Comparison of ENCODE assay signal across 31 mouse cellular contexts in the genomic region with DNA sequence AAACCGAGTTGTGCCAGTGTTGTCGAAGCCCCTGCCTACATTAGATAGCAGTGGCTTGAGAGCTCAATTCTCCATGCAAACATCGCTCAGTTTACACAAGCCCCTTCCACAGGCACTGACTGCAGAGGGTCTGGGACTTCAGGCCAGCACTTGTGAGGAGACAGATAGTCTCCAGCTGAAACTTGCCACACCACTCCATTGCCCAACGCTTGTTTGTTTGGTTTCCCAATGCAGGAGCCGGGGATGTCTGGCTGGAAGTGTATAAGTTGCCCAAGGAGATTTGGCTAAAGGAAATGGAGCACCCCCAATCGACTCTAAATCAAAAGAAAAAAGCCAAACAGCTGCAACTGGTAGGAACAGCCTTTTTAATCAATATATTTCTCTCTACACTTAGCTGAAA. TPM values are rescaled to one million over a fixed set of nuclear protein-coding genes. Genes with fewer than 3 reads are reported as not detected.
DNase-seq lines count a peak whose midpoint lies in the region; ATAC-seq and TF ChIP-seq lines count a peak whose summit lies in the region.
"Had no signal": no experiment of that assay in that cellular context is flagged by ENCODE, and none has a peak within 500 bp of the region (broad histone marks: within the 10 kb centered on the region; RNA-seq: fewer than 3 reads in every experiment).

No protein-coding gene starts in this region.

- no peak overlapping the region for H3K4me2 ChIP-seq in liver, postnatal 0 days (ENCODE audit: low read depth, low read length)
- no peak overlapping the region for H3K4me2 ChIP-seq in liver, embryonic 11.5 days
- no peak overlapping the region for H3K4me2 ChIP-seq in lung, postnatal 0 days (replicated peaks; ENCODE audit: low read depth, low read length)
- H3K4me2 ChIP-seq: hindbrain, embryonic 14.5 days; limb, embryonic 13.5 days; liver, embryonic 15.5 days; midbrain, embryonic 15.5 days; neural tube, embryonic 12.5 days had no signal

- no peak overlapping the region for H3K27ac ChIP-seq in liver, postnatal 0 days (ENCODE audit: low read depth)
- no peak overlapping the region for H3K27ac ChIP-seq in liver, embryonic 11.5 days (ENCODE audit: low read depth, low read length)
- H3K27ac ChIP-seq in brown adipose tissue, adult 24 weeks (replicated peaks; ENCODE audit: low read depth, low read length) = peak overlapping the region; percentile 94
- no peak overlapping the region; the same call in 1 of the 2 replicates for H3K27ac ChIP-seq in lung, postnatal 0 days (ENCODE audit: low read length)
- H3K27ac ChIP-seq: gastrocnemius, adult 2 months; heart, embryonic 10.5 days; hindbrain, embryonic 14.5 days; limb, embryonic 13.5 days; liver, embryonic 15.5 days; midbrain, embryonic 15.5 days; neural tube, embryonic 12.5 days had no signal

- no peak for TF ChIP-seq EP300 in liver, postnatal 0 days (IDR thresholded peaks at IDR 0.05; ENCODE audit: low read depth)
- no peak for TF ChIP-seq EP300 in lung, postnatal 0 days (IDR thresholded peaks at IDR 0.05)

- DNase-seq in liver, postnatal 0 days = peak; percentile 62
- no peak for DNase-seq in liver, embryonic 11.5 days (ENCODE audit: low spot score)
- DNase-seq in lung, postnatal 0 days (ENCODE audit: low spot score) = peak; percentile 76
- DNase-seq in testis, postnatal 14 days (ENCODE audit: low spot score) = no peak
- DNase-seq in layer of hippocampus, adult 8-10 months (ENCODE audit: low spot score in 2 of 2) = no peak
- DNase-seq in left cerebral cortex, adult 18-20 months (ENCODE audit: low spot score in 2 of 2) = no peak
- DNase-seq: B cell, adult 2 months; cerebellum, adult 8-10 months; gastrocnemius, adult 2 months; heart, postnatal 4 days; kidney, adult 9 months; kidney, postnatal 36 days; retina, postnatal 1 day; right cerebral cortex, postnatal 25 days; thymus, postnatal 25 days had no signal

- H3K4me3 ChIP-seq in liver, postnatal 0 days (ENCODE audit: low read depth, low read length) = no peak overlapping the region
- H3K4me3 ChIP-seq in liver, embryonic 11.5 days (ENCODE audit: low read depth, low read length) = no peak overlapping the region
- H3K4me3 ChIP-seq in brown adipose tissue, adult 24 weeks (ENCODE audit: insufficient read depth, low read depth, low read length) = no peak overlapping the region
- H3K4me3 ChIP-seq in lung, postnatal 0 days (ENCODE audit: low read depth, low read length) = no peak overlapping the region
- H3K4me3 ChIP-seq: gastrocnemius, adult 2 months; heart, embryonic 10.5 days; limb, embryonic 13.5 days; liver, embryonic 15.5 days; midbrain, embryonic 15.5 days; neural tube, embryonic 12.5 days had no signal

- peak; percentile 75 for ATAC-seq in liver, postnatal 0 days
- ATAC-seq in liver, embryonic 11.5 days (replicated peaks; ENCODE audit: low FRiP score) = no peak
- ATAC-seq in lung, postnatal 0 days = peak; percentile 75
- ATAC-seq: forebrain, embryonic 14.5 days; midbrain, embryonic 15.5 days had no signal

- no peaks in the 10 kb centered on the region; the same call in 1 of the 2 replicates for H3K4me1 ChIP-seq in liver, postnatal 0 days (ENCODE audit: insufficient read depth)
- H3K4me1 ChIP-seq in liver, embryonic 11.5 days (replicated peaks; ENCODE audit: control insufficient read depth, insufficient read depth, low read length) = no peaks in the 10 kb centered on the region
- H3K4me1 ChIP-seq in brown adipose tissue, adult 24 weeks (ENCODE audit: control insufficient read depth, insufficient read depth, insufficient read length, low read length) = peaks cover 6% of the 10 kb centered on the region
- no peaks in the 10 kb centered on the region; the same call in 1 of the 2 replicates for H3K4me1 ChIP-seq in lung, postnatal 0 days (ENCODE audit: insufficient read depth, low read depth, low read length)
- H3K4me1 ChIP-seq: heart, embryonic 10.5 days; limb, embryonic 13.5 days; midbrain, embryonic 15.5 days; neural tube, embryonic 12.5 days had no signal

- H3K9me3 ChIP-seq in liver, postnatal 0 days (ENCODE audit: low read length) = no peaks in the 10 kb centered on the region
- H3K9me3 ChIP-seq in liver, embryonic 11.5 days (ENCODE audit: control insufficient read depth, low read length) = no peaks in the 10 kb centered on the region
- H3K9me3 ChIP-seq in lung, postnatal 0 days (ENCODE audit: low read length) = no peaks in the 10 kb centered on the region
- H3K9me3 ChIP-seq: G1E; heart, embryonic 10.5 days; limb, embryonic 13.5 days; liver, embryonic 15.5 days; midbrain, embryonic 15.5 days; neural tube, embryonic 12.5 days had no signal

- H3K9ac ChIP-seq in liver, postnatal 0 days (replicated peaks) = no peak overlapping the region
- no peak overlapping the region for H3K9ac ChIP-seq in liver, embryonic 11.5 days (ENCODE audit: low read depth, low read length)
- no peak overlapping the region for H3K9ac ChIP-seq in lung, postnatal 0 days (replicated peaks; ENCODE audit: low read depth)
- H3K9ac ChIP-seq: hindbrain, embryonic 14.5 days; limb, embryonic 13.5 days; liver, embryonic 15.5 days; midbrain, embryonic 15.5 days; neural tube, embryonic 12.5 days had no signal

- no peak for TF ChIP-seq CTCF in liver, postnatal 0 days (IDR thresholded peaks at IDR 0.05; ENCODE audit: low read depth)
- no peak for TF ChIP-seq CTCF in lung, postnatal 0 days (IDR thresholded peaks at IDR 0.05)

- H3K27me3 ChIP-seq in liver, postnatal 0 days (ENCODE audit: insufficient read depth, low read length) = no peaks in the 10 kb centered on the region
- H3K27me3 ChIP-seq in liver, embryonic 11.5 days (replicated peaks; ENCODE audit: control insufficient read depth, insufficient read depth, low read length) = no peaks in the 10 kb centered on the region
- H3K27me3 ChIP-seq in lung, postnatal 0 days (replicated peaks; ENCODE audit: insufficient read depth, low read length) = no peaks in the 10 kb centered on the region
- H3K27me3 ChIP-seq: CH12.LX; limb, embryonic 13.5 days; liver, embryonic 15.5 days; midbrain, embryonic 15.5 days; neural tube, embryonic 12.5 days had no signal

- no peaks in the 10 kb centered on the region for H3K36me3 ChIP-seq in liver, postnatal 0 days (replicated peaks; ENCODE audit: insufficient read depth, low read length)
- H3K36me3 ChIP-seq in liver, embryonic 11.5 days (ENCODE audit: control insufficient read depth, insufficient read depth, low read length) = no peaks in the 10 kb centered on the region
- H3K36me3 ChIP-seq in lung, postnatal 0 days (ENCODE audit: insufficient read depth, low read length) = no peaks in the 10 kb centered on the region
- H3K36me3 ChIP-seq: G1E; heart, embryonic 10.5 days; limb, embryonic 13.5 days; liver, embryonic 15.5 days; midbrain, embryonic 15.5 days; neural tube, embryonic 12.5 days had no signal

- 36% methylated on average over 6 of the region's 6 CpGs for WGBS in liver, postnatal 0 days (ENCODE audit: insufficient replicate concordance)
- 52% methylated on average over 6 of the region's 6 CpGs for WGBS in liver, embryonic 11.5 days
- 26% methylated on average over 6 of the region's 6 CpGs for WGBS in lung, postnatal 0 days

RNA-seq across cellular contexts. Expression of a gene that starts 15.2 kb away (rescaled TPM):
- 0.11 and 0.19 TPM in 2 replicates for polyA plus RNA-seq in liver, postnatal 0 days (2015; fragmentation: Nextera tagmentation; extraction: Ambion mirVana)
- 0.21 TPM in 1 of 2 replicates, not detected in the other for polyA plus RNA-seq in liver, embryonic 11.5 days (2014; fragmentation: Nextera tagmentation; extraction: Ambion mirVana)
- polyA plus RNA-seq in brown adipose tissue, adult 24 weeks (2012; ENCODE audit: insufficient read depth, insufficient read length, missing spikeins) = 5.8 and 6.6 TPM in 2 replicates
- 1.6 and 2.0 TPM in 2 replicates for polyA plus RNA-seq in lung, postnatal 0 days (2015; fragmentation: Nextera tagmentation; extraction: Ambion mirVana)
- total RNA-seq in layer of hippocampus, adult 8-10 months (2022) = under 1 TPM; 0.26 to 0.43 (median 0.39) TPM
- total RNA-seq in left cerebral cortex, adult 18-20 months (2021) = under 1 TPM in 1 of 2 experiments, not detected in 1; 0.21 TPM
- total RNA-seq: granulocyte monocyte progenitor cell, adult 5-6 weeks; megakaryocyte, adult 5-6 weeks had no signal

RNA-seq across cellular contexts. Expression of a gene that starts 15.2 kb away (rescaled TPM):
- 13.5 and 16.1 TPM in 2 replicates for polyA plus RNA-seq in liver, postnatal 0 days (2015; fragmentation: Nextera tagmentation; extraction: Ambion mirVana)
- 2.3 and 2.9 TPM in 2 replicates for polyA plus RNA-seq in liver, embryonic 11.5 days (2014; fragmentation: Nextera tagmentation; extraction: Ambion mirVana)
- polyA plus RNA-seq in brown adipose tissue, adult 24 weeks (2012; ENCODE audit: insufficient read depth, insufficient read length, missing spikeins) = 71.2 and 78.9 TPM in 2 replicates
- 17.8 and 23.9 TPM in 2 replicates for polyA plus RNA-seq in lung, postnatal 0 days (2015; fragmentation: Nextera tagmentation; extraction: Ambion mirVana)
- total RNA-seq in layer of hippocampus, adult 8-10 months (2022) = 10 to 100 TPM; 10.1 to 14.3 (median 10.6) TPM
- 10 to 100 TPM; 10.9 to 11.9 TPM for total RNA-seq in left cerebral cortex, adult 18-20 months (2021)

RNA-seq across cellular contexts. Expression of a gene that starts 25.5 kb away (rescaled TPM):
- not detected in 2 replicates for polyA plus RNA-seq in liver, postnatal 0 days (2015; fragmentation: Nextera tagmentation; extraction: Ambion mirVana)
- not detected in 2 replicates for polyA plus RNA-seq in liver, embryonic 11.5 days (2014; fragmentation: Nextera tagmentation; extraction: Ambion mirVana)
- polyA plus RNA-seq in brown adipose tissue, adult 24 weeks (2012; ENCODE audit: insufficient read depth, insufficient read length, missing spikeins) = 1,266 and 1,376 TPM in 2 replicates
- 0.45 and 0.60 TPM in 2 replicates for polyA plus RNA-seq in lung, postnatal 0 days (2015; fragmentation: Nextera tagmentation; extraction: Ambion mirVana)
- total RNA-seq in layer of hippocampus, adult 8-10 months (2022) = under 1 TPM in 3 of 4 experiments, not detected in 1; 0.21 to 0.93 (median 0.31) TPM
- not detected for total RNA-seq in left cerebral cortex, adult 18-20 months (2021)
- total RNA-seq: CH12.LX; granulocyte monocyte progenitor cell, adult 5-6 weeks; left cerebral cortex, postnatal 25 days; megakaryocyte, adult 5-6 weeks had no signal
- polyA plus RNA-seq: forebrain, embryonic 14.5 days; G1E; heart, embryonic 10.5 days; heart, embryonic 16.5 days; intestine, embryonic 14.5 days; limb, embryonic 13.5 days; liver, embryonic 15.5 days; neural tube, embryonic 12.5 days; stomach, embryonic 14.5 days had no signal

RNA-seq across cellular contexts. Expression of a gene that starts 35.4 kb away (rescaled TPM):
- not detected in 2 replicates for polyA plus RNA-seq in liver, postnatal 0 days (2015; fragmentation: Nextera tagmentation; extraction: Ambion mirVana)
- not detected in 2 replicates for polyA plus RNA-seq in liver, embryonic 11.5 days (2014; fragmentation: Nextera tagmentation; extraction: Ambion mirVana)
- polyA plus RNA-seq in brown adipose tissue, adult 24 weeks (2012; ENCODE audit: insufficient read depth, insufficient read length, missing spikeins) = not detected in 2 replicates
- 0.11 and 0.21 TPM in 2 replicates for polyA plus RNA-seq in lung, postnatal 0 days (2015; fragmentation: Nextera tagmentation; extraction: Ambion mirVana)
- total RNA-seq in layer of hippocampus, adult 8-10 months (2022) = not detected
- under 1 TPM in 1 of 2 experiments, not detected in 1; 0.28 TPM for total RNA-seq in left cerebral cortex, adult 18-20 months (2021)
- total RNA-seq: CH12.LX; G1E; gastrocnemius, adult 2 months; granulocyte monocyte progenitor cell, adult 5-6 weeks; heart, postnatal 4 days; megakaryocyte, adult 5-6 weeks had no signal
- polyA plus RNA-seq: forebrain, embryonic 14.5 days; G1E; heart, embryonic 16.5 days; hindbrain, embryonic 14.5 days; limb, embryonic 13.5 days; liver, embryonic 15.5 days; midbrain, embryonic 15.5 days; neural tube, embryonic 12.5 days; stomach, embryonic 14.5 days had no signal

RNA-seq across cellular contexts. Expression of a gene that starts 42.7 kb away (rescaled TPM):
- polyA plus RNA-seq in liver, postnatal 0 days (2015; fragmentation: Nextera tagmentation; extraction: Ambion mirVana) = 0.15 and 0.19 TPM in 2 replicates
- 2.3 and 3.0 TPM in 2 replicates for polyA plus RNA-seq in liver, embryonic 11.5 days (2014; fragmentation: Nextera tagmentation; extraction: Ambion mirVana)
- polyA plus RNA-seq in brown adipose tissue, adult 24 weeks (2012; ENCODE audit: insufficient read depth, insufficient read length, missing spikeins) = 0.40 and 0.58 TPM in 2 replicates
- 1.6 and 1.7 TPM in 2 replicates for polyA plus RNA-seq in lung, postnatal 0 days (2015; fragmentation: Nextera tagmentation; extraction: Ambion mirVana)
- total RNA-seq in layer of hippocampus, adult 8-10 months (2022) = 1 to 10 TPM; 1.3 to 2.7 (median 1.9) TPM
- total RNA-seq in left cerebral cortex, adult 18-20 months (2021) = 1 to 10 TPM; 1.1 to 1.6 TPM

Comparison
In these comparisons a context has a peak if more than half of its experiments do, and no peak if none do; other contexts are left out.
1. DNase-seq: peak in liver, postnatal 0 days (single experiment) and lung, postnatal 0 days (single experiment); none in liver, embryonic 11.5 days (single experiment), testis, postnatal 14 days (single experiment), layer of hippocampus, adult 8-10 months (0 of 2) and left cerebral cortex, adult 18-20 months (0 of 2).
2. RNA of a gene that starts 25.5 kb away (polyA plus RNA-seq): 1,266 to 1,376 TPM in brown adipose tissue, adult 24 weeks; 0.45 to 0.60 TPM in lung, postnatal 0 days, not detected in liver, postnatal 0 days and not detected in liver, embryonic 11.5 days; every median in the first group is over 100 times any median in the second.